Mouse (Mus musculus) G1E-ER4 (cell line): ENCODE measurements around the gene Zfp462. TPM values are rescaled to one million over a fixed set of nuclear protein-coding genes. Genes with fewer than 3 reads are reported as not detected.

ENCODE experiments used
- GATA1 ChIP-seq: IDR thresholded peaks from one replicate; pipeline ENCODE4 v1.8.0; 2012; ENCODE audit warnings: low read length, inconsistent platforms
- polyA plus RNA-seq: library from polyadenylated mRNA; stranded (reverse); fragments of >175 nt; gene quantifications from 2 replicates; pipeline ENCODE4 v1.2.3, GENCODE M21; 2012

Gene Zfp462
- polyA plus RNA-seq, 1 experiment, result not detected

DNA sequence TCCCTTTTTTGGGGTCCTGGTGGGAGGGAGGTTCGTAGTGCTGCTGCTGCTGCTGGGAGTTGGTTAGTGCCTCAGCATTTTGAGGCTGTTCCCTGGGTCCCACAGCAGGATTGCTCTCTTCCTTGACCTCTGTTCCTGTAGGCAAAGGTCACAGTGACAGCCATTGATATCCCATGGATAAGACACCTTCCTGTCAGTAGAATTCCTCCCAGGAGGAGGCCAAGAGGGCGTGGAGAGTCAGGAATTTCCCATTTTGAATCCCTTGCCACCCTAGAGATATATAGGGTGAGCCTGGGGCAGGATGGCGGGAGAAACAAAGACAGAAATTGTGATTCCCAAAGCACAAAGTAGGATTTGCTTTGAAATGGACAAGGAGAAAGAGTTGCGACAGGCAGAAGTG, 106.5 kb downstream of the Zfp462 start:
- no peak for TF ChIP-seq GATA1

DNA sequence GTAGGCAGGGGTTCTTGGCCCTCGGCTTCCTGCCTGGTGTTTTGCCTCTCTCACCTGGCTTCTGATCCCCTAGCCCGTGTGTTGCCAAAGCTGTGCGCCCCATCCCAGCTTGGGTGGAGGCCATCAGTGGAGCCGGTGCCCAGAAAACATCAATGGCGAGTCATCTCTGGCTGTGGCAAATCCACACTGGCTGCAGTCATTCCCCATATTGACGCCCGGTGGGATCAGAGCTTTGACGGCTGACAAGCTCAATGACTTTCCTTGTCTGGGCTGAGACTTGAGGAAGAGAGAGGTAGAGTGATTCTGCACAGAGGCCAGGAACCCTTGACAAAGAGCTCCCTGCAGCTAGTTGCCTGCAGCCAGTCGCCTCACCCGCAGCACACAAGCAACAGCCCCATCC, 107.8 kb downstream of the Zfp462 start:
- no peak for TF ChIP-seq GATA1

DNA sequence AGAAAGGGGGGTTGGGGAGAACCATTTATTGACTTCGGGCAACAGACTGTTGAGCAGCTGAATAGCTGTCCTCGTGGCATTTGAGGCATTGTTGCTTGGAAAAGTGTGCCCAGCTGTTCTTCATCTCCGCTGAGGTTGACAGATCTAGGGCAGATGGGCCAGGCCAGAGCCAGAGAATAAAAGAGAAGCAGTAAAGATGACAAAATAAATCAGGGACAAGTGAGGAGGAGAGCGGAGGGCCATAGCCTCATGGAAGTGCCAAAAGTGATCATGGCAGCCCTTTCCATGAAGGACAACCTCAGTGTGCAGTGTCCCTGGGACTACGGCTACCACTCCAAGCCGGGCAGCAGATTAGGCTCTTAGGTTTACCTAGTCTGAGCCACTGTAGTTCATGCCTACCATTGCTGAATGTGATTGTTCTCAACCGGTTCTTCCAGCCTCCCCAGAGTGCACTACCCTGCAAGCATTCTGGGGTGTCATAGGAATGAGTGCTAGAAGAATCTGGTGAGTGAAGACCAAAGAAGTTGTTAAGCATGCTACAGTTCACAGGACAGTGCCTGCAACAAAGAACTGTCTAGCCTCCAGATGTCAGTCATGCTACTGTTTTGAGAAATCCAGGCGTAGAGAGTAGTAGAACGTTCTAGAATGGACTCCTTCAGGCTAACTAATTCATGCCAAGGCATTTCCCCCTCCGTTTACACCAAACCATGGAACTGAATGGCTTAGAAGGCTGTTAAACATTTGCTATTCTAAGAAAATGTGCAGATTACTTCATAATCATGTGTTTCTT, 113.0 kb downstream of the Zfp462 start:
- TF ChIP-seq GATA1, result no peak

DNA sequence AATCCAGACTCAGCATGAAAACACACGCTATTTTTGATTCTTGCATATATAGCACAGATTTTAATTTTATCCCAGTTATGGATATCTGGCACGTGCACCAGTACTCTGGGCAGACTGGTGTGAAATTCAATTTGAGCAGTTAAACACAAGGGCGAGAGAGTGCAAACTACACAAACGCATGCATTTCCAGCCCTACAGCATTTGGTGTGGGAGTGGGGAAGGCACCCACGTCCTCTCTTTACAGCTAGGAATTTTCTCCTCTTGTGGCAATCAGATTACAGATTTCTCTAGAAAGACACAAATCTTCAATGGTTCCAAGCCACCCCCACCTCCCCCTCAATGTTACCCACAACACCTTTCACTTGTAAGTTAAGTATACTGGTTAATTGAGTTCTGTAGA, 114.1 kb downstream of the Zfp462 start:
- no peak for TF ChIP-seq GATA1

- no peak for TF ChIP-seq GATA1
Measured at GRCm38 (mm10) chr4:55066341-55067170, 121.7 kb downstream of the Zfp462 start.

- no peak for TF ChIP-seq GATA1
Measured at GRCm38 (mm10) chr4:55071535-55071934, 126.7 kb downstream of the Zfp462 start.

DNA sequence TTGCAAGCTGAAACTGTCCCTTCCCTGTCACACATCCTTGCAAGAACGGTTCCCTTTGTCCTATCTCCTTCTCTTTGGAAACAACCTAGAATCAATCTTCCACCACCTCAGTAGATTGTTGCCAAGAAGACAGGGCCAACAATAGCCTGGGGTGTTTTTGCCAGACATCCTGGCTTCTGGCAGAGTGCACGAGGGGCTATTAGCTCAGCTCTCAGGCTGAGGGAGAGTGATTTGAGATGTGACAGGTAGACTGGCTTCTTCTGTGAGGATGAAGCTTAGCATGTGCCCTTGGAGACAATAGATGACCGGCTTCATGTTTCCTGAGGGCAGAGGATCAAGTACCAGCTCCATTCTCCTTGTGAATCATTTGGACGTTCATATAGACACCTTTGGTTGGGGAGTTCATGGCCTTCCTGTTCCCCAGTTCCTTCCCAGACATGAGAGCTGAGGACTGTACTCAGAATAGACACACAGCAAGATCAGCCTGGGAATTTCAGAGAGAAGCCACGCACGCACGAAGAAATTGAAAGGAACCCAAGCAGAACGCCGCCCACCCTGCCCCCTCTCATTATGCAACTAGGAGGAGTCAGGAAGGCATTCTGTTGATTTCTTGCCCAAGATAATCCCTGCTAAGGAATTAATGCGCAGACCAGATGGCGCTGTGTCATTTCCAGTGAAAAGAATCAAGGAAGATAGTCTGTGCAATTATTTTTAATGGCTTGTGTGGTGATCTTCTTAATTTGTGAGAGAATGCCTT, 132.5 kb downstream of the Zfp462 start:
- TF ChIP-seq GATA1, result no peak

GRCm38 (mm10) chr4:55077902-55078716, 133.3 kb downstream of the Zfp462 start:
- TF ChIP-seq GATA1, result no peak

DNA sequence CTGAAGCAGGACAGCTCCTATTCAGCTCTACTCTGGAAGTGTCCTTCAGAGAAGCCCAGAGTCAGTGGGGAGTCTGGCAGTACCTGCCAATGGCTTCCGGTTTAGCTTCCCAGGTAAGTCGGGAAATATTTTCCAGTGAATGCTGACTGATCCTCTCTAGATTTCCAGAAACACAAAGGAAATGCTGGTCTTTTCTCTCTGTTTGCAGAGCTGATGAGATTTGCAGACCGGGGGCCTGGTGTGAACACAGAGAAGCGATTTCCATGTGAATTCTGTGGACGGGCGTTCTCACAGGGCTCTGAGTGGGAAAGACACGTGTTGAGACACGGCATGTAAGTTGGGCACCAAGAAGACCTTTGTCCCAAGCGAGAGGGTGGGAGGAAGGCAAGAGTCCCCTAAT, 134.2 kb downstream of the Zfp462 start:
- TF ChIP-seq GATA1, result no peak

- TF ChIP-seq GATA1, result no peak
Measured at GRCm38 (mm10) chr4:55084080-55084688, 139.3 kb downstream of the Zfp462 start.

DNA sequence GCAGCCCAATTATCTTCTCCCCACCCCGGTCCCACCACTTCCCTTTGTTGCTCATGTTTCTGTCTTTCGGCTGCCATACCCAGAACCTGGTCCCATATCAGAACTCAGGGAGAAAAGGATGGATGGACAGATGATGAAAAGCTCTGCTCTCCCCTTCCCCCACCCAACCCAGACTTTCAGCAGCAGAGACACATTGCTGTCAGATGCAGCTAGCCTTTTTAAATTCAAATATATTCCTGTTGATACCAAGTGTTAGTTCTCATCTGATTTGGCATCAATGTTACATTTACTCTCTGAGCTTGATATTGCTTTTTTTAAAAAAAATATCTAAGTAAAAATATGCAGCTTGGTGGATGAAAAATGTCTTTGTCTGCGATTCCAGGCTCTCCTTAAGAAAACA, 143.3 kb downstream of the Zfp462 start:
- TF ChIP-seq GATA1, result no peak

GRCm38 (mm10) chr4:55088922-55089321, 144.1 kb downstream of the Zfp462 start:
- TF ChIP-seq GATA1, result no peak

DNA sequence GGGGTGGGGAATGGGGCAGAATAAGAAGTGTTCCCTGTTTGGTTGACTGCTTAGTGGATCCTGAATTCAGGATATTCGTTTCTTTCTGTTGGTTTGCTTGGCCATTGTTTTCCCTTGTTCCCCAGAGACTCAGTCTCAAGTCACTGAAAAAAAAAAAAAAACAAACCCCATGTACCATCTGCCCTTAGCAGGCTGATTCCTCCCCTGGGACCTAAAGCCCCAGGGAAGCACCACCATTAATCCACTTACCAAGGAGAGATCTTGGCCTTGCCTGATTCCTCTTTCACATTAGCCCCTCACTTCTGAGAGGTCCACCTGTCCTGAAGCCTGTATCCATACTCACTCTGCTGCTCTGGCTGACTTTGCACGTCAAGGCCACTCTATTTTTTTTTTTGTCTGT, 152.3 kb downstream of the Zfp462 start:
- TF ChIP-seq GATA1, result no peak

GRCm38 (mm10) chr4:55098366-55098765, 153.5 kb downstream of the Zfp462 start:
- no peak for TF ChIP-seq GATA1

DNA sequence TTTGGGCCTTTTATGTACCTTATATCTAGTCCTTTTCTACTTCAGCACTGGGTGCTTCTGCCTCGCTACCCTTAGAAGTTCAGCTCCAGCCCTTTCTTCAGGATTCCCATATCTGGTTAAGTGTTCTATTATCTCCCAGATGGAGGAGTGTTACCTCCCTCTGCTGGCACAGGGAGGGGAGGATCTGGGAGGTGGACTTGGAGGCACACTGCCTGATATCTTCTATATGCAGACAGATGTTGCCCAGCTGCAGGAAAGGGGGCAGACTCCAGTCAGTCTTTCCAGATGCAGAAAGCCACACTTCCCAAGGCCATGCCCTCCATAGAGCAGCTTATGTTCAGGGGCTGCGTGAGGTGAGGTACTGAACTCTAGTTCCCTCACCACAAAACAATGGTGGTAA, 156.0 kb downstream of the Zfp462 start:
- no peak for TF ChIP-seq GATA1

- no peak for TF ChIP-seq GATA1
Measured at GRCm38 (mm10) chr4:55101601-55102000, 156.8 kb downstream of the Zfp462 start.
